Mouse (Mus musculus): ENCODE measurements around the gene Actr5. TPM values are rescaled to one million over a fixed set of nuclear protein-coding genes. Genes with fewer than 3 reads are reported as not detected.

Gene Actr5
- total and polyA plus RNA-seq, 3 experiments, result 17.0 to 20.8 TPM; not detected in 1

DNA sequence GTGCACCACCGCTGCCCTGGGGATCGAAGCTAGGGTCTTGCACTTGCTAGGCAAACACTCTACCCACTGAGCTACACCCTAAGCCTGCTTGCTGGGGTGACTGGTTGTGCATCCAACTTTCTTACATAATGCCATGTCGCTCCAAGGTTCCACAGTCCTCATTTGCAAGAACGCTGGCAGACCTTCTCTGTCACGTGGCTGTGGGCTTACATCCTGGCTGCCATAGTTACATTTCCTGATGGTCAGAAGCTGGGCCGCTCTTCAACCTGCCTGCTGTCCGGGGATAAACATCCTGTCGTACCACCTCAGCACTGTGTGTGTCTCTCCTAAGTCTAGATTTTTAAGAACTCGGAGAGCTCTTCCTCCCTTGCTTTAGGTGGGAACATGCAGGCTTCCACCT lies 30.0 kb downstream of the Actr5 start:
- no peaks in the 10 kb centered on the region for H3K4me1 ChIP-seq (ENCODE audit: control insufficient read depth in 1 of 2, insufficient read depth in 2 of 2, low read length in 2 of 2)
- H3K4me3 ChIP-seq (ENCODE audit: control insufficient read depth in 1 of 2, insufficient read depth in 1 of 2, low read depth in 2 of 2, low read length in 2 of 2), result no peak overlapping the region
- no peaks in the 10 kb centered on the region for H3K9me3 ChIP-seq (replicated peaks; ENCODE audit: insufficient read depth, low read length)
- H3K36me3 ChIP-seq (ENCODE audit: control insufficient read depth in 1 of 2, insufficient read depth in 2 of 2, low read length in 2 of 2), result no peaks in the 10 kb centered on the region
- DNase-seq (ENCODE audit: low read depth, low spot score), result no peak
- H3K27me3 ChIP-seq (ENCODE audit: control insufficient read depth in 1 of 2, insufficient read depth in 2 of 2, low read length in 2 of 2), result no peaks in the 10 kb centered on the region; a peak in 1 of 4 replicates
- no peak overlapping the region for H3K9ac ChIP-seq (ENCODE audit: control insufficient read depth, low read depth, low read length, poor library complexity, severe bottlenecking)
- no peak overlapping the region for H3K27ac ChIP-seq (ENCODE audit: control insufficient read depth, low read depth, low read length)
- H3K79me2 ChIP-seq (ENCODE audit: control insufficient read depth, insufficient read depth, low read length, poor library complexity), result no peaks in the 10 kb centered on the region
- TF ChIP-seq NRF1 (IDR thresholded peaks at IDR 0.05; ENCODE audit: insufficient read depth, low read depth, low read length, poor library complexity, severe bottlenecking) (no peak), ZNF384 (IDR thresholded peaks at IDR 0.05; ENCODE audit: low read depth, low read length) (no peak), SMC3 (IDR thresholded peaks at IDR 0.05; ENCODE audit: low read depth, low read length) (no peak), USF1 (IDR thresholded peaks at IDR 0.05; ENCODE audit: low read depth, low read length) (peak; percentile 37; the same call in 1 of the 2 replicates)

DNA sequence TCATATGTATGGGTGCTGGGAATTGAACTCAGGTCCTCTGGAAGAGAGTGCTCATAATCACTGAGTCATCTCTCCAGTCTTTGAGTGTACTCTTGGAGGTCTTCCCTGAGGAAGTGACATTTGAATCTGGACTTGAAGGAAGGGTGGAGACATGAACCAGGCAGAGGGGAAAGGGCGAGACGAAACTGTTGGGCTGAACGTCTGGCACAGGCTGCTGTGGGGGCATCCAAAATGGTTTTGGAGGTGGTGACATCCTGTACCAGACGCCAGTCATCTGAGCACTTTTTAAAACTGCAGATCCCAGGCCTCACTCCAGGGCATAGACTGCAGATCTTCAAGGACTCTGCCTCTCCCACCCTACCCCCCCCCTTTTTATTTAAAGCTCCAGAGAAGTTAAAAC lies 31.1 kb downstream of the Actr5 start:
- TF ChIP-seq GATA1 (IDR thresholded peaks at IDR 0.05; ENCODE audit: low read depth, low read length), result no peak
- TF ChIP-seq SMC3 (IDR thresholded peaks at IDR 0.05; ENCODE audit: low read depth, low read length), result no peak
- TF ChIP-seq CTCF (IDR thresholded peaks at IDR 0.05 in 2 of 3, conservative IDR thresholded peaks at IDR 0.05 in 1 of 3; ENCODE audit: control insufficient read depth in 1 of 3, insufficient read depth in 1 of 3, low read depth in 2 of 3, low read length in 3 of 3, poor library complexity in 1 of 3, severe bottlenecking in 1 of 3), result no peak
- no peak for TF ChIP-seq RCOR1 (IDR thresholded peaks at IDR 0.05; ENCODE audit: low read depth, low read length)
- TF ChIP-seq E2F4 (IDR thresholded peaks at IDR 0.05; ENCODE audit: borderline replicate concordance, low read depth, low read length), result no peak

DNA sequence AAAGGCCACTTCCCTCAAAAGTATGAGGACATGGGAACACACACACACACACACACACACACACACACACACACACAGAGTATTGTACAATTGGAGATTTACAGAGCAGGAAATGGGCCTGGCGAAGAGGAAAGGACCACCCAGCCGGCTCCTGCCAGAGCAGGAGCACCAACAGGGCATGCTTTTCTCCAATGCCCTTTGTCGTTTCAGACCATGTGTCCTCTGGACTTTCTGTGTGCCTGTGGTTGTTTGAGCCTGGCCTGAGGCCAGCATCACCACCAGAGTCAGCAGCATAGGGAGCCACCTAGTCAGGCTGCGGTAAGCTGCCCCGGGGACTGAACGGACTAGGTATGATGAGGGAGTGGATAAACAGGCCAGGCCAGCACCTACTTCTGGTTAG lies 34.1 kb downstream of the Actr5 start:
- Histone ChIP-seq H3K27me3 (ENCODE audit: control insufficient read depth in 1 of 2, insufficient read depth in 2 of 2, low read length in 2 of 2) (no peaks in the 10 kb centered on the region; a peak in 1 of 4 replicates), H3K4me3 (ENCODE audit: control insufficient read depth in 1 of 2, insufficient read depth in 1 of 2, low read depth in 2 of 2, low read length in 2 of 2) (no peak overlapping the region), H3K79me2 (ENCODE audit: control insufficient read depth, insufficient read depth, low read length, poor library complexity) (no peaks in the 10 kb centered on the region), H3K4me1 (ENCODE audit: control insufficient read depth in 1 of 2, insufficient read depth in 2 of 2, low read length in 2 of 2) (no peaks in the 10 kb centered on the region), H3K36me3 (ENCODE audit: control insufficient read depth in 1 of 2, insufficient read depth in 2 of 2, low read length in 2 of 2) (no peaks in the 10 kb centered on the region), H3K27ac (ENCODE audit: control insufficient read depth, low read depth, low read length) (no peak overlapping the region), H3K9ac (ENCODE audit: control insufficient read depth, low read depth, low read length, poor library complexity, severe bottlenecking) (no peak overlapping the region), H3K9me3 (replicated peaks; ENCODE audit: insufficient read depth, low read length) (no peaks in the 10 kb centered on the region)
- no peak for DNase-seq (ENCODE audit: low read depth, low spot score)
- TF ChIP-seq HCFC1 (IDR thresholded peaks at IDR 0.05; ENCODE audit: low read depth, low read length) (no peak), SMC3 (IDR thresholded peaks at IDR 0.05; ENCODE audit: low read depth, low read length) (no peak), TAL1 (IDR thresholded peaks at IDR 0.05; ENCODE audit: low read length) (no peak), POLR2AphosphoS2 (IDR thresholded peaks at IDR 0.05; ENCODE audit: low read length) (no peak), RAD21 (IDR thresholded peaks at IDR 0.05; ENCODE audit: low read depth, low read length) (no peak), POLR2AphosphoS5 (IDR thresholded peaks at IDR 0.05; ENCODE audit: borderline replicate concordance, low read depth, low read length) (no peak), USF2 (IDR thresholded peaks at IDR 0.05; ENCODE audit: borderline replicate concordance in 1 of 2, insufficient read depth in 1 of 2, low read depth in 1 of 2, low read length in 2 of 2) (no peak), BHLHE40 (IDR thresholded peaks at IDR 0.05; ENCODE audit: borderline replicate concordance, low read depth, low read length) (no peak), E2F4 (IDR thresholded peaks at IDR 0.05; ENCODE audit: borderline replicate concordance, low read depth, low read length) (no peak), ZKSCAN1 (IDR thresholded peaks at IDR 0.05; ENCODE audit: low read depth, low read length) (no peak), GATA1 (IDR thresholded peaks at IDR 0.05; ENCODE audit: low read depth, low read length) (no peak)

More for the DNA sequence above, 31.1 kb downstream of the Actr5 start:
- no peak for DNase-seq (ENCODE audit: low read depth, low spot score)
- no peaks in the 10 kb centered on the region for H3K9me3 ChIP-seq (replicated peaks; ENCODE audit: insufficient read depth, low read length)
- no peak overlapping the region for H3K4me3 ChIP-seq (ENCODE audit: control insufficient read depth in 1 of 2, insufficient read depth in 1 of 2, low read depth in 2 of 2, low read length in 2 of 2)
- H3K4me1 ChIP-seq (ENCODE audit: control insufficient read depth in 1 of 2, insufficient read depth in 2 of 2, low read length in 2 of 2), result no peaks in the 10 kb centered on the region
- no peaks in the 10 kb centered on the region; a peak in 1 of 4 replicates for H3K27me3 ChIP-seq (ENCODE audit: control insufficient read depth in 1 of 2, insufficient read depth in 2 of 2, low read length in 2 of 2)
- no peaks in the 10 kb centered on the region for H3K36me3 ChIP-seq (ENCODE audit: control insufficient read depth in 1 of 2, insufficient read depth in 2 of 2, low read length in 2 of 2)
- H3K79me2 ChIP-seq (ENCODE audit: control insufficient read depth, insufficient read depth, low read length, poor library complexity), result no peaks in the 10 kb centered on the region
- H3K27ac ChIP-seq (ENCODE audit: control insufficient read depth, low read depth, low read length), result no peak overlapping the region
- no peak overlapping the region for H3K9ac ChIP-seq (ENCODE audit: control insufficient read depth, low read depth, low read length, poor library complexity, severe bottlenecking)

Data from MEL (cell line).